Mouse (Mus musculus): ENCODE results near the gene Tbc1d1.
A peak's percentile ranks its signal among the peaks of the same experiment; 100 is the strongest.
"Not testable (repeated sequence)": the region's sequence is repeated elsewhere in the genome, so short reads cannot be mapped to it uniquely, and the experiment has no call there.

The Tbc1d1 gene

DNA sequence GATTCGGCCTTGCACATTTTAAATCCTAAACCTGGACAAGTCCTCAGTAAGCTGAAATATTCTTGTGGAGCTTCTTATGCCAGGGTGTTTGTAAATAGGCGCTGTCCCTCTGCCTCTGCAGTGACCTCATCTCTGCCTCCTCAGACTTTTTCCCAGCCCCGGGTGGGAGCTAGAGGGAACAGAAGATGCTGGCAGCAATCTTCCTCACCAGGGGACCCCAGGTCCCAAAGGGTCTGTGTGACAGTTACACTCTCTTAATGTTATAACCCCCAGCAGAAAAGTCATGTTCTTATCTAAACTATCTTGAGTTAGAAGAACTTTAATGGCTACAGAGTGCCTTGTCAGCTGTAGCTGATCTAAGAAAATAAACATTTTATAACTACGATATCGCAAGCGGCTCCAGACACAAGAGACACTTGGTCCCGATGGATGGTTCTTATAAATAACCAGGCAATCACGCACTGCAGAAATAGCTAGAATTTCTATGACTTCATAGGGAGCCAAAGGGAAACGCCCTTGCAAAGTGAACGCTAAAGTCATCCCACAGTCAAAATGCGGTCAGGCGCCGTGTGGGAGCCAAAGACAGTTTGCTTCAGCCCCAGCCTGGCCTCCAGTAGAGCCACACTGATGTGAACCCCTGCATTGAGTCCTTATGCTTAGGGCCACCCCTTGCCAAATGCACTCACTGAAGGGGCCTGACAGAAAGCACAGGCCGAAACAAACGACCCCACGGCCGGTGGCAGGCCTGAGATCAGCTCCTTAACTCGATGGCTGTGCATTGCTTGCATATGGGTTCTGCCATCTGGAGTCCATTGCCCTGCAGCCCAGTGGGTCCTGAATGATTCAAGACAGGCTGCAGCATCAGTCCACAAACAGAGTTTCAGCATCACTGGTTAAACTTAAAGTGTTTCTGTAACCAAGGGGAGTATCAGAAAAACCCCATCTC, 202.8 kb downstream of the Tbc1d1 start:
- DNase-seq (ENCODE audit: low read depth, low spot score): no peak
- H3K27me3 ChIP-seq (ENCODE audit: control insufficient read depth, insufficient read depth, low read length, poor library complexity, severe bottlenecking): no peaks in the 10 kb centered on the region
- H3K36me3 ChIP-seq (ENCODE audit: control insufficient read depth, insufficient read depth, low read length, poor library complexity, severe bottlenecking): no peaks in the 10 kb centered on the region

DNA sequence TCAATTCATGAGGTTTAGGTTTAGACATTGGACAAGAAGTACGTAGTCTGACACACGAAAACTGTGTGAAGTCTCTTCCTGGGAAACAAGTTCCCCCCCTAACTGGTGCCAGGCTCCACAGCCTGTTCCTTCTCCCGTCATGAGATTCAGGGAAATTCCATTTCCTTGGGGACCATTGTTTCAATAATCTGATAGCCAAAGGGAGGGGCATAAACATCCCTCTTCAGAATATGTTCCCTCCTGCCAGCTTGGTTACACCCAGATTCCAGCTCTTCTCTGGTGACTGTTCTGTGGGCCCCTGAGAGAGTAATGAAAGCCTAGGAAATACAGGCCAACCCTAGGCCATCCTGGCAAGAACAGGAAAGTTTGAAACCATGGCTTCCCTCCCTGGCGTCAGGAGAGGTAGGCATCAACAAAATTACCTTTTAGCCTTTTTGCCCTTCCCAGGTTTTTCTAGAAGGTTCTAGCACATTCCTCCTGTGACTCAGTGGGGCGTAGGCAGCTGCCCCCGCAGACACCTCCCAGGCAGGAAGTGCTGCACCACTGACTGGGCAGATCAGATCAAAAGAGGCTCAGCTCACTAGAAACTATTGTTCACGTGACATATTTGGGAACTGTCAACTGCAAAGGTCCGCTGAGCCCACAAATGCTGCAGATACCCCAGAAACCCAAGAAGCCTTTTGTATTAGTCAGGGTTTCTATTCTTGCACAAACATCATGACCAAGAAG, 204.2 kb downstream of the Tbc1d1 start:
- DNase-seq (ENCODE audit: low read depth, low spot score): peak; percentile 89
- Histone ChIP-seq H3K36me3 (ENCODE audit: control insufficient read depth, insufficient read depth, low read length, poor library complexity, severe bottlenecking) (no peaks in the 10 kb centered on the region), H3K27me3 (ENCODE audit: control insufficient read depth, insufficient read depth, low read length, poor library complexity, severe bottlenecking) (no peaks in the 10 kb centered on the region)

DNA sequence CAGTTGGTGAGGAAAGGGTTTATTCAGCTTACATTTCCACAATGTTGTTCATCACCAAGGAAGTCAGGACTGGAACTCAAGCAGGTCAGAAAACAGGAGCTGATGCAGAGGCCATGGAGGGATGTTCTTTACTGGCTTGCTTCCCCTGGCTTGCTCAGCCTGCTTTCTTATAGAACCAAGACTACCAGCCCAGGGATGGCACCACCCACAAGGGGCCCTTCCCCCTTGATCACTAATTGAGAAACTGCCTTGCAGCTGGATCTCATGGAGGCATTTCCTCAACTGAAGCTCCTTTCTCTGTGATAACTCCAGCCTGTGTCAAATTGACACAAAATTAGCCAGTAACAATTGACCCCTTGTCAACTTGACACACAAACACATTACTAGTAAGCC, 204.8 kb downstream of the Tbc1d1 start:
- not testable (repeated sequence) for DNase-seq (ENCODE audit: low read depth, low spot score); H3K36me3 ChIP-seq (ENCODE audit: control insufficient read depth, insufficient read depth, low read length, poor library complexity, severe bottlenecking); H3K27me3 ChIP-seq (ENCODE audit: control insufficient read depth, insufficient read depth, low read length, poor library complexity, severe bottlenecking)

DNA sequence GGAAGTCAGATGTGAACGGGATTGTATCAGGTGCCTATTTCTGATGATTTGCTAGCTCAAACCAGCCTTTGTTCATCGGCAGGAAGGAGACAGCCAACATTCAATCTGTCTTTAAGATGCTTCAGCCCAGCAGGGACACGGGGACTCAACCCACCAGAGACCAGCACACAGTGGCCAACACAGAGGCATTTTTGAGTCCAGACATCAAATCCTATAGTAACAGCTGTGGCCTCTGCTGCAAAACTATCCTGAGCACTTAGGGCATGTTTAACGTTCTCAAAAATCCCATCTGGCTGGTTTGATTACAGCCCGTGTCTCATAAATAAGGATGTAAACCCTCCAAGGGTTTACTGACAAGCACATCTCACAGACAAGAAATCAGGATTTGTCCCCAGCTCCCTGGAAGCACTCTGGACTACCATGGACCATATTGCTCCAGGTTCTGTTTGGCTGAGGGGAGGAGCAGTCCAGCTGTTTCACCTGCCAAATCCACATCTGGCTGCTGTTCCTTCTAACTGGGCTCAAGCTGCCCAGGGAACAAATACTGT, 207.8 kb downstream of the Tbc1d1 start:
- Histone ChIP-seq H3K27me3 (ENCODE audit: control insufficient read depth, insufficient read depth, low read length, poor library complexity, severe bottlenecking) (no peaks in the 10 kb centered on the region), H3K36me3 (ENCODE audit: control insufficient read depth, insufficient read depth, low read length, poor library complexity, severe bottlenecking) (no peaks in the 10 kb centered on the region; the same call in 1 of the 2 replicates)
- DNase-seq (ENCODE audit: low read depth, low spot score): no peak

DNA sequence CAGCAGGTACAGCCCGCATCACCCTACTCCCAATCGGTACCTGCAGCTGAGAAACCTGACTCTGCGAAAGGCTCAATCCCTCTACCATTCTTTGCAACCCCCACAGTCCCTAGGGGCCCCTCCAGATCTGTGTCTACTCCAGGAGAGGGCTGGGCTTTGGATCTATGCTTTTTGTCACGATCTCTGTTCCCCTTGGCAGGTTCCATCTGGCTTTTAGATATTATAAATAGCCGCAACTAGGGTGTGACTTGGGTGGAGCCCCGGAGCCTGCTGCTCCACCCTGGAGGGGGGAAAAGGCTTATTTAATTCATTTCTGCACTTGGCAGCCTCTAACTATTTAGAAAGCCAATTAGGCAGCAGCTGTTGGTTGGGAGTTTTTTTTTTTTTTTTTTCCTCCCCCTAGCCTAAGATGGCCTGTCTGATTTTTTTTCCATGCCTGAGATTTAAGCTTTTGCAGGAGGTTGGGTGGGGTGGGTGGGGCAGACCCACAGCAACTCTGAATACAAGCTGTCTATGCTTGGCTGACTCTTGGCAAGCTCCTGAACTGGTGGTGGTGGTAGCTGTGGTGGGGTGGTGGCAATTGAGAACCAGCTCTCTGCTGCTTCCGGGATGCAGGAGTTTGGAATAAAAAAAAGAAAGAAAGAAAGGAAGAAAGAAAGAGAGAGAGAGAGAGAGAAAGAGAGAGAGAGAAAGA, 208.5 kb downstream of the Tbc1d1 start:
- Histone ChIP-seq H3K27me3 (ENCODE audit: control insufficient read depth, insufficient read depth, low read length, poor library complexity, severe bottlenecking) (no peaks in the 10 kb centered on the region), H3K36me3 (ENCODE audit: control insufficient read depth, insufficient read depth, low read length, poor library complexity, severe bottlenecking) (no peaks in the 10 kb centered on the region; the same call in 1 of the 2 replicates)
- peak; percentile 33 for DNase-seq (ENCODE audit: low read depth, low spot score)

DNA sequence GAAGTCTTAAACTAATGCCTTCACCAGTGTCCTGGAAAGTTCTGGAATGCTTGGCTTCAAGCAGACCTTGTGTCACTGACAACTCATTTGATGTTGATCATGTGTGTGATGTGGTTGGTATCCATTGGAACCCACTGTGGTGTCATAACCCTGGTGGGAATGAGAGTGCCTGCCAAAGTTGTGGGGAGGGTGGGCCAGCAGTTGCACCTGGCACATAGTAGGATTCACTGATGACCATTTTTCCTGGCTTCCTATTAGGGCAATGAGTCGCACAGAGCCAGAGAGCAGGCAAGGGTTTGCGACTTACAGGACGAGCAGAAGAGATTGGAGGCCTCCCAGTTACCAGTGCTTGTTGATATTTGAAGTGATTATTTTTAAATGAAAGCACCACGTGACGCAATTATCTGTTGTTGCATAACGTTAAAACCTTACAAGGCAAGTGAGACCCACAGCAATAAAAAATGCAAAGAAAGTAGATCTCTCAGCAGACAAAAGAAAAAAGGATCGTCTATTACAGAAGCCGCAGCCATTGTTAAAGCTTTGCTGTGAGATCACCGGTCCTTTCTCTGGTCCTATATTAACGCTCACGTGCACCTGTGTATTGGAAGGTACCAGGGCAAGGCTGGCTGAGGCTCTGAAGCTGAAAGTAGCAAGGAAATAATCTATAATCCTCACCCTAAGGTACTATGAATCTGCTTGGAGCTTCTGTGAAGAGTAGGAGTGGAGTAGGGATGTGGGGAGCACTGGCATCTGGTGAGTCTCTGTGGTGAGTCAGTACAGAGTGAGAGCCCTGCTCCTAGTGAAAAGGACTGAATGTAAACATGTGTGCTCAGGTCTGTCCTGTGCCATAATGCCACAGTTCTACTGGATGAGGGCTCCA, 209.3 kb downstream of the Tbc1d1 start:
- no peaks in the 10 kb centered on the region; the same call in 1 of the 2 replicates for H3K36me3 ChIP-seq (ENCODE audit: control insufficient read depth, insufficient read depth, low read length, poor library complexity, severe bottlenecking)
- no peaks in the 10 kb centered on the region for H3K27me3 ChIP-seq (ENCODE audit: control insufficient read depth, insufficient read depth, low read length, poor library complexity, severe bottlenecking)
- no peak for DNase-seq (ENCODE audit: low read depth, low spot score)

DNA sequence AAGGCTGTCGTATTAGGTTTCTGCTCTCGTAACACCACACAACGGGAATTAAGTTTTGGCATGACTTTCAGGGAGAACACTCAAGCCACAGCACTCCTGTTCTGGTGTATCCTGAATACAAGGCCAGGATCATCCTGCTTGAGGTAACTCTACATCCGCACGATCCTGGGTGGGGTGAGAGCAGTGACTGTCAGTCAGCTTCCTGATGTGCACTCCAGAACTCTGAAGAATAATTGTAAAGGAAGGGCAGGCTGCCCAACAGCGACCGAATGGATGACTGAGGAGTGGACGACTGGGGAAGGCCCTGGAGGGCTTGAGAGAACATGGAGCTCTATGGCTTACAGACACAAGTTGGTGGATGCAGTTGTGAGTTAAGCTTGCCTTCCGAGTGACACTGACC, 210.0 kb downstream of the Tbc1d1 start:
- Histone ChIP-seq H3K27me3 (ENCODE audit: control insufficient read depth, insufficient read depth, low read length, poor library complexity, severe bottlenecking) (no peaks in the 10 kb centered on the region), H3K36me3 (ENCODE audit: control insufficient read depth, insufficient read depth, low read length, poor library complexity, severe bottlenecking) (no peaks in the 10 kb centered on the region; the same call in 1 of the 2 replicates)
- DNase-seq (ENCODE audit: low read depth, low spot score): no peak

DNA sequence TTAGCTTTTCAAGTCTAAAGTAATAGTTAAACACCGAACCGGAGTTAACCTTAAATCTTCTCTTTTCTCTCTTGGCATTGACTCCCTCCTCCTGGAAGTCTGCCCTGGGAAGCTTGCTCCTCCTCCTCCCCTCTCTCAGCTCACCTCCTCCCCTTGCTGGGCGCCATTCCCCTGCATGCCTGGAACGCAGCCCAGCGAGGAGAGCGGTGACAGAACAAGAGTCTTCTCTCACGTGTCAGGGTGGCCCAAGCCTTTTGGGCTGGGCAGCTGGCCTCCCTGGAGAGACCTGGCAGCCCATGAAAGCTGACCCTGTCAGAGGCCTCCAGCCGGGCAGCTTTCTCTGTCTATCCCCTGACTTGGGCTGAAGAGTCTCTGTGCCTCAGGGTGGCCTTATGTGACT, 211.3 kb downstream of the Tbc1d1 start:
- Histone ChIP-seq H3K27me3 (ENCODE audit: control insufficient read depth, insufficient read depth, low read length, poor library complexity, severe bottlenecking) (no peaks in the 10 kb centered on the region), H3K36me3 (ENCODE audit: control insufficient read depth, insufficient read depth, low read length, poor library complexity, severe bottlenecking) (no peaks in the 10 kb centered on the region; the same call in 1 of the 2 replicates)
- DNase-seq (ENCODE audit: low read depth, low spot score): no peak

DNA sequence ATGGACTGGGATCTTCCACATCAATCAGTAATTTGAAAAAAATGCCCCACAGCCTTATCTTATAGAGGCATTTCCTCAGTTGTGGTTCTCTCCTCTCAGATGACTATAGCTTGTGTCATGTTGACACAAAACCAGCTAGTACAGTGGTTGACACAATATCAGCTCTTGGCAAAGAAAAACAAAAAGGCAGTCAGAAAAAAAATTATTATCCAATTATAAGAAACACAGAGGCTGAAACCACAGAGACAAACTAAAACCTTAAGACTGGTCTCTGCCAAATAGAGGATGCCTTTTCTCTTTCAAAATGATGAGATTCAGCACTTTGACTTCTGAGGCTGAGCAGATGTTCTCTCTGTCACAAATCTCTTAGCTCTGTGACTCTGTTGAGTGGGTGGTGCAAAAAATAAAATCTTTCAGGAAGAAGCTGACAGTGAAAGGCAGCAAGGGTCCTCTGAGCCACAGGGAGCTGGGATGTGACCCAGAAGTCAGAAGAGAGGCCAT, 215.3 kb downstream of the Tbc1d1 start:
- H3K36me3 ChIP-seq (ENCODE audit: control insufficient read depth, insufficient read depth, low read length, poor library complexity, severe bottlenecking): no peaks in the 10 kb centered on the region; the same call in 1 of the 2 replicates
- H3K27me3 ChIP-seq (ENCODE audit: control insufficient read depth, insufficient read depth, low read length, poor library complexity, severe bottlenecking): no peaks in the 10 kb centered on the region
- DNase-seq (ENCODE audit: low read depth, low spot score): no peak

DNA sequence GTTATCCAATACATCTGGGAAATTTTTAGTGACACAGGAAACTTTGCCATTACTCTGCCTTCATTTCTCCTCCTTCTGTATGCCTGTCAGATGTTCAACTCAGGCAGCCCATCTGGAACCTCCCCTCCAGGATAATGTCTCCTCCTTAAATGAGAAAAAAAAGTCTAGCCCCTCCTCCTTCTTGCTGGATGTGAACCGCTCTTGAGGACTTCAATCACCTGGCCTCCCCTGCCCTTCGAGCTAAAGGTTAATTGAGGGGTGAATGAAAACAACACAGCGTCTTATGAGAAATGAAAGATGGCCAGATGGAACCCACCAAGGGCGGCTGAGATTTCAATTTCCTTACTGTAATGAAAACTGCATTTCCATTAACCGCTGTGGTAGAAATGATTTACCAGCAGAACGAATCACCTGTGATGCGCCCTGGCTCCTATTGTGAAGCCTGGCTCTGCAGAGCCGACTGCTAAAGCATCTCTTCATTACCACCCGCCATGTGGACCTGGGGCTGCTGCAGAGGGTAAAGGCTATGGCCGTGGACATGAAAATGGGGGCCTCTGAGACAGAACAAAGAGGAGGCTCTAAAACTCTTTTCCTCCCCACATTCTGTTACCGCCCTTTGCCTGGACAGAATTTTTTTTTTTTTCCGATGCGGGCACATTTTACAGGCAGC, 216.3 kb downstream of the Tbc1d1 start:
- no peak for DNase-seq (ENCODE audit: low read depth, low spot score)
- Histone ChIP-seq H3K27me3 (ENCODE audit: control insufficient read depth, insufficient read depth, low read length, poor library complexity, severe bottlenecking) (no peaks in the 10 kb centered on the region), H3K36me3 (ENCODE audit: control insufficient read depth, insufficient read depth, low read length, poor library complexity, severe bottlenecking) (no peaks in the 10 kb centered on the region)

DNA sequence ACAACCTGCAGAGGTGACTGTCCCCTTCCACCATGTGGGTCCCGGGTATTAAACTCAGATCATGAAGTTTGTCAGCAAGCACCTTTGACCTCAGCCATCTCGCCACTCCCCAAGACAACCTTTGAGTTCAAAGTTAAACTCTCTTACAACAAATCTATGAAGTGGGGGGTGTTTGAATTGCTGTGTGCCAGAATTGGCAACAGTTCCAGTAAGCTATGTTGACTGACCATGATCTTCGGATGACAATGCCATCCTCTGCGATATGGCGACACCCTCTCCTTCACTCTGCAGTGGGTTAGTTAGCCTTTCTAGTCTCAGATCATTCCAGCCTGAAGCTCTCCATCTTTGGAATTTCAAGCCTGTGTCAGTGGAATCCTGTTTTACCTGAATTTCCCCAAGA, 217.6 kb downstream of the Tbc1d1 start:
- H3K27me3 ChIP-seq (ENCODE audit: control insufficient read depth, insufficient read depth, low read length, poor library complexity, severe bottlenecking): no peaks in the 10 kb centered on the region
- no peak for DNase-seq (ENCODE audit: low read depth, low spot score)
- no peaks in the 10 kb centered on the region for H3K36me3 ChIP-seq (ENCODE audit: control insufficient read depth, insufficient read depth, low read length, poor library complexity, severe bottlenecking)

DNA sequence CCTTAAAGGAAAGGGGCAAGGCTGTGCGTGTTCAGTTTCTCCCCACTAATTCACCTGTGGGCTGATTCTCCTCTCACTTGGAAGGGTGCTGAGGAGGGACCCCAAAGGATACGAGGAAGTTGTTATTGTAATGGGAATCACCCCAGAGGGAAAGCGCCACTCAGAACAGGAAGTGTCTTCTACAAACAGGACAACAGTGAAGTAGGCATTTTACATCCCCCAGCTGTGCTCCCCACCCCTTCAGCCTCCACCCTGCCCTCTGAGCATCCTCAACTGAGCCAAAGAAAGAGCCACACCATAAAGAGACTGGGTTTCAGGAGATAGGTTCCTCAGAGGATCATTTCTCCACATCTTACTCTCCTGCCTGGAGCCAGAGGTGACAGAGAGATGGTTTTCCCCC, 219.7 kb downstream of the Tbc1d1 start:
- DNase-seq (ENCODE audit: low read depth, low spot score): no peak
- Histone ChIP-seq H3K27me3 (ENCODE audit: control insufficient read depth, insufficient read depth, low read length, poor library complexity, severe bottlenecking) (no peaks in the 10 kb centered on the region), H3K36me3 (ENCODE audit: control insufficient read depth, insufficient read depth, low read length, poor library complexity, severe bottlenecking) (no peaks in the 10 kb centered on the region)

DNA sequence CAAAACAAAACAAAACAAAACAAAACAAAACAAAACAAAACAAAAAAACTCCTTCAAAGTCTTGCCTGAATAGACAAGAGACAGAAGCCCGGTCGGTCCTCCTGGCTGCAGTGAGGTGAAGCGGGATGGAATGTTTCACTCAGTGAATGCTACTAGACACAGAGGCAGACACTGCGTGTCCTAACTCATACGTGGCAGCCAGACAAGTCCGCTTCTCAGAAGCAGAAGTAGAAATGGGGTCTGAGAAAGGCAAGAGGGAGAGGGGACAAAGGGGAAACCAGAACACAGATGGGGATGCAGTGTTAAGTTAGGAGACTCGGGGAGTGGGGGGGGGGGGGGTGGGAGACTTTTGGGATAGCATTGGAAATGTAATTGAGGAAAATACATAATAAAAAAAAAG, 220.4 kb downstream of the Tbc1d1 start:
- Histone ChIP-seq H3K36me3 (ENCODE audit: control insufficient read depth, insufficient read depth, low read length, poor library complexity, severe bottlenecking) (no peaks in the 10 kb centered on the region), H3K27me3 (ENCODE audit: control insufficient read depth, insufficient read depth, low read length, poor library complexity, severe bottlenecking) (no peaks in the 10 kb centered on the region)
- DNase-seq (ENCODE audit: low read depth, low spot score): peak; percentile 60
